Mouse (Mus musculus) lung, adult 2 months (tissue): ENCODE data around the gene Sumo1.

Experiments
- CTCF ChIP-seq: fragments of 200-500 bp; IDR thresholded peaks from 2 replicates; pipeline ENCODE4 v1.5.1; 2011; ENCODE audit warnings: mild to moderate bottlenecking, low read length, control low read depth; ENCODE audit not compliant: insufficient read depth
- POLR2A ChIP-seq: fragments of 200-500 bp; IDR thresholded peaks from 2 replicates; pipeline ENCODE4 v1.6.1; 2011; ENCODE audit warnings: low read depth, mild to moderate bottlenecking, control low read depth, low read length, borderline replicate concordance; ENCODE audit errors: extremely low read depth

DNA sequence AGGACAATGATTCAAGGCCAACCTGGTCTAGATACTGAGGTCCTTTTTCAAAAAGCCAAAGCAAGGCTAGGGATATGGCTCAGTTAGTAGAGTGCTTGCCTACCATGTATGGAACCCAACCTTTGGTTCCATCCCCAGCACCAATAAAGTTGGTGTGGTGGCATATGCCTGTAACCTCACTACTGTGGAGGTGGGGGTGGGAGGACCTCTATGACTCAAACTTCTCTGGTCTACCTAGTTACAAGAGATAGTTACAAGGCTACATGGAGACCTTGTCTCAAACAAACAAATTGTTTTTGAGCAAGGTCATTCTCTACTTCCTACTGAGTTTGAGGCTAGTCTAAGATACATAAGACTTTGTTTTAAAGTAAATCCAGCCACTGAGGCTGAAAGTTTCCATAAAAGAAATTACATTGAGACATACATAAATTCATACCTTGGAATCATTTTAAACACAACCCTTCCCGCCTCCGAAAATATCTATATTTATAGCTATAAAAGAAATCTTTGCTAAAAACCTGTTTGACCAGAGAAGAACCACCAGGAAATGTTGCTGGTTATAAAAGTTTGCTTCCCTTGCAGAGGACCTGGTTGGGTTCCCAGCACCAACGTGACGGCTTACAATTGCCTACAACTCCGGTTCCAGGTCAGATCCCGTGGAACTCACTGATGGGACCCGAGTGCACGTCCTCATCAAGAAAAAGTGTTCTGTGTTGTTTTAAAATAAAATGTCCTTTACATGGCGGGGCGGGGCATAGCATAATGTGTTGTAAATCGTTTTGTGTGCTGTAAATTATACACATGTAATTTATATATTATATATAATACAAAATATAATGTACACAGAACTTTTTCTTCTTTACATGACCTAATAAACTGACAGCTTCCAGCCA lies 13.5 kb upstream of the Sumo1 start:
- TF ChIP-seq POLR2A (no peak), CTCF (no peak)
